Mouse (Mus musculus): ENCODE measurements around the gene Pmpcb. TPM values are rescaled to one million over a fixed set of nuclear protein-coding genes. Genes with fewer than 3 reads are reported as not detected.

Pmpcb gene
- total RNA-seq, 2 experiments from 2014 or later, result 68.0 to 71.4 TPM

DNA sequence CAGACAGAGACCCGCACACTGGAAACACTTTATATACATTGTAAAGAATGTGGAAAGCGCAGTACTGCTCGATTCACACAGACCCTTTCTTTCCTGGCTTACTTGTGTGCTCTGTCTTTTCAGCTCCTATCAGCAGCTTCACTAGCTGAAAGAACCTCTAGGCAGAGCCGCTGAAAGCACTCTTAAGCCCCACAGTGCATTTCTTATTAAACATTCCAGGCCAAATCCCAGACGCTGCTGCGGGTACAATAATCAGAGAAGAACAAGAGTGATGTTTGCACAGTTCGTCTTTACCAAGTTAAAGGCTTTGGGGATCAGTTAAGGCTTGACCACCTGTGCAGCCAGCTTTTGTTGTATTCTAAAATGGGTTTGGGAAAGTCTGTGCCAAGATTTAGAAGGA is 12.1 kb upstream of the Pmpcb start:
- intact Hi-C loops (cut with DNase I), result no loop called here
- peak in 1 of 2 experiments; percentile 9 for DNase-seq (ENCODE audit: low spot score in 2 of 2)

GRCm38 (mm10) chr5:21729107-21729506 is 7.8 kb upstream of the Pmpcb start:
- DNase-seq (ENCODE audit: low spot score in 2 of 2), result no peak
- intact Hi-C loops (cut with DNase I), result no loop called here

DNA sequence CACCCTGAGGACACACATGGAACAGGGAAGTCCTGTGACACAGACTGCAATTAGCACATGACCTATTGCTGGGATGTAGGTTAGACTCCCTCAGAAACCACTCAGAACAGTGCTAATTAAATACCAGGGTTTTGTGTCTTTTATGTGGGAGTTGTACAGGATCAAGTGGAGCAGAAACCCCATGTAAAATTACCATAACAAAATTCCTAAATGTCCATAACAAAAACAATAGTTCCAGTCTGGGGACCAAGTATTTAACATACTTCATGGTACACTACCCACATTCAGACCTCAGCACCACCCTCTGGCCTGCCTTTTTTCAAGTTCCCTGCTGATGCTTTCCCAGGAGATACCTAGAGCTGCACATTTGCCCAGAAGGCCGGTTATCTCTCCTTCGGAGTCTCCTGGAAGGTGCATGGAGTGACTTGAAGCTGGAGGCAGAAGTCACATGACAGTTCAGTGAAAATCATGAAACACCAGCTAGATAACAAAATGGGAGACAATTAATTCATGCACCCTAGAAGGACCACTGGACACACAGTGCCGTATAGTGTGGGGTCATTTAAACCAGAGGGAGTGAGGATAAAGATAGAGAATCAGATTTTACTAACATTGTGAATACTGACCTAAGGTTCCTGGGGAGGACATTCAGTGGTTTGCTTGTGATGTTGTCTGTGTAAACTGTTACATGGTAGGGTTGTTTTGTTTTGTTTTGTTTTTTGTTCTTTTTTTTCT is 4.6 kb upstream of the Pmpcb start:
- intact Hi-C loops (cut with DNase I), result loop anchor here (2.0 to 10.0 kb wide), 3 partner anchors 32 to 468 kb away; partner anchors contain the start of gene Napepld
- peak in 1 of 2 experiments; percentile 19 for DNase-seq (ENCODE audit: low spot score in 2 of 2)

GRCm38 (mm10) chr5:21732930-21733329 is 4.0 kb upstream of the Pmpcb start:
- intact Hi-C loops (cut with DNase I), result loop anchor here (2.0 to 10.0 kb wide), 3 partner anchors 32 to 468 kb away; partner anchors contain the start of gene Napepld
- DNase-seq (ENCODE audit: low spot score in 2 of 2), result peak; percentile 82 to 97

DNA sequence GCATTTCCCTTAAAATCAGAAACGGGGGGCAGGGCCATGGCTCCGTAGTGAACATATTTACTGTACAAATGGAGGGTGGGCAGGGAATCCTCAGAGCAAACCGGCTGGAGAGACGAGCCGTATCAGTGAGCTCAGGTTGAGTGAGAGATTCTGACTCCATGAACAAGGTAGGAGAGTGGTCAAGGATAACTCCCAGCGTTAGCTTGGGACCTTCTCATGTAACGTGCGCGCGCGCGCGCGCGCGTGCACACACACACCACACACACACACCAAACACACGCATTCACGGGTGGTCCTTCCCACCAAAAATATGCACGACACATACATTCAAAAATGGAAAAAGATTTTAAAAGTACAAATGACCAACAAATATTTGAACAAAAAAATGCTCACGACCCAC is 1.8 kb upstream of the Pmpcb start:
- intact Hi-C loops (cut with DNase I), result loop anchor here (5.0 to 10.0 kb wide), 4 partner anchors 52 to 782 kb away; partner anchors contain the start of genes Dnajc2 and Psmc2

DNA sequence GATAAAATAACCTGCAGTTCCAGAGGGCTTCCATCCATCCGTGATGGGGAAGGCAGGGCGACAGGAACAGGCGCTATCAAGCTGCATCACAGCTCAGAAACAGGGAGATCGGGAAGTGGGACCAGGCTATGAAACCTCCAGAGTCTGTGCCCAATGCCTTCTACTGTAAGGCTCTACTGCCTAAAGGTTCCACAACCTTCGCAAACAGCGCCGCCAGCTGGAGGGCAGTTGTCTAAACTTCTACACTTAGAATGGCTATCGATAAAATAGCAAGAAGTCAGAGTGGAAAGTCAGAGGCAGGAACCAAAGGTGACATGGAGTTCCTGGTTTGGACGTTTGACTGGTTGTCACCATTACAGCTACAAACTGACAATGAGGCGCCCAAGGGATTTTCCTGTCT is 1.4 kb upstream of the Pmpcb start:
- intact Hi-C loops (cut with DNase I), result loop anchor here (5.0 to 10.0 kb wide), 4 partner anchors 52 to 782 kb away; partner anchors contain the start of genes Dnajc2 and Psmc2

More for the DNA sequence above, 1.8 kb upstream of the Pmpcb start:
- DNase-seq (ENCODE audit: low spot score in 2 of 2), result no peak

DNA sequence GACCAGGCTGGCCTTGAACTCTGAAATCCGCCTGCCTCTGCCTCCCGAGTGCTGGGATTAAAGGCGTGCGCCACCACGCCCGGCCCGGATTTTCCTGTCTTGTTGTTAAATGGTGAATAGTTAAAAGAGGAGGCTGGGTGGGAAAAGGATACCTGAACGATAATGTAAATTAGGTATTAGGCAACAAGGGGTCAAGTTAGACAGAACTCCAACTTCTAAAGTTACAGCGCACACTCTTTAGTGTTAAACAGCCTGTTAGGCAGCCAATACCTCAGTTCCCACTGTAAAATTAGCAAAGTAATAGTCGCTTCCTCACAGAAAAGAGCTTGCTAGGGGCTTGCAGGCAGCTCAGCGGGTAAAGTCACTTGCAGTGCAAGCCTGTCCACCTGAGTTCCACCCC is 895 bp upstream of the Pmpcb start:
- intact Hi-C loops (cut with DNase I), result loop anchor here (5.0 to 10.0 kb wide), 4 partner anchors 51 to 781 kb away; partner anchors contain the start of genes Dnajc2 and Psmc2
- DNase-seq (ENCODE audit: low spot score in 2 of 2), result no peak

More for the DNA sequence above, 1.4 kb upstream of the Pmpcb start:
- peak; percentile 40 to 63 for DNase-seq (ENCODE audit: low spot score in 2 of 2)

GRCm38 (mm10) chr5:21737620-21738019 is 679 bp downstream of the Pmpcb start:
- intact Hi-C loops (cut with DNase I), result loop anchor here (1.0 to 10.0 kb wide), 5 partner anchors 50 to 780 kb away; partner anchors contain the start of genes Dnajc2 and Psmc2
- no peak for DNase-seq (ENCODE audit: low spot score in 2 of 2)

GRCm38 (mm10) chr5:21739120-21739519 is 2.2 kb downstream of the Pmpcb start:
- intact Hi-C loops (cut with DNase I), result loop anchor here (5.0 to 10.0 kb wide), 4 partner anchors 48 to 778 kb away; partner anchors contain the start of genes Dnajc2 and Psmc2

DNA sequence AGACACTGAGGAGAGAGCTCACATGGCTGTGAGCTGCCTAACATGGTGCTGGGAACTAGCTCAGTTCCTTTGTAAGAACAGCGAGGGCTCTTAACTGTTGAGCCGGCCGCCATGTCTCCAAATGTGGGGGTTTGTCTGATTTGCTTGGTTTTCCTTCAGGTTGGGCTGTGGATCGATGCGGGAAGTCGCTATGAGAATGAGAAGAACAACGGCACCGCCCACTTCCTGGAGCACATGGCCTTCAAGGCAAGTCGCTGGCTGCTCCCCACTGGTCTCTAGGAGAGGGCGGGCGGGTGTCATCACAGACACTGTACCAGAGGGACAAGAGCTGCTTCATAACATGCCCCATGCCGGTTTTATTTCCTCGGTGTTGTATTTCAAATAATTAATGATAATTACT is 2.9 kb downstream of the Pmpcb start:
- intact Hi-C loops (cut with DNase I), result loop anchor here (5.0 to 10.0 kb wide), 4 partner anchors 47 to 777 kb away; partner anchors contain the start of genes Dnajc2 and Psmc2

More at GRCm38 (mm10) chr5:21739120-21739519, 2.2 kb downstream of the Pmpcb start:
- no peak for DNase-seq (ENCODE audit: low spot score in 2 of 2)

DNA sequence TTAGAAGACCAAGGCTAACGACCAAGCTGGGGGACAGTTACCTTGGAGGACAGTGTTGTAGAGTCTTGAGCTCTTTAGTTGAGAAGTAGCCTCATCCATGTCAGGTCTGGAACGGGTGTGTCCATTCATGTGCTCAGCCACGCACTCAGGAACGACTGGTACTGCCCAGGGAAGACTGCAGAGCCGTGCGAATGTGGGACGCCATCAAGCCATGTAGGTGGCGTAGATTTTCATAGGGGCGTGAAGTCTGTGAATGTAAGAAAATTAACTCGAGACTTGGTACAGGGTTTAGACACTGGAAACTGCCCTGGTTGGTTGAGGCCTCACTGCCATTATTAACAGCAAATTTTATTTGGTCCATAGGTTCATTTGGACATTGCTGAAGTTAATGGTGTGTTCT is 6.7 kb downstream of the Pmpcb start:
- DNase-seq (ENCODE audit: low spot score in 2 of 2), result no peak
- intact Hi-C loops (cut with DNase I), result no loop called here

More for the DNA sequence above, 2.9 kb downstream of the Pmpcb start:
- DNase-seq (ENCODE audit: low spot score in 2 of 2), result no peak

DNA sequence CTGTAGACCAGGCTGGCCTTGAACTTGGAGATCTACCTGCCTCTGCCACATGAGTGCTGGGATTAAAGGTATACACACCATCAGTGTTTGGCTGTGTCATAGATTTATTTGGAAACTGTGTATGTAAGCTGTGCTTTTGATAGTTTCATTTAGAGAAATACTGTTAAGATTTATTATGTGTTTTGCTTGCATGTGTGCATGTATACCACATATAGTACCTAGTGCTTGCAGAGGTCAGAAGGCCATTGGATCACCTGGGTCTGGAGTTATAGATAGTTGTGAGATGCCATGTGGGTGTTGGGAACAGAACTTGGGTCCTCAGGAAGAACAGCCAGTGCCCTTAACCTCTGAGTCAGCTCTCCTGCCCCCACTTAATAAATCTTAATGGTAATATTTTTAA is 7.7 kb downstream of the Pmpcb start:
- no peak for DNase-seq (ENCODE audit: low spot score in 2 of 2)
- intact Hi-C loops (cut with DNase I), result no loop called here

DNA sequence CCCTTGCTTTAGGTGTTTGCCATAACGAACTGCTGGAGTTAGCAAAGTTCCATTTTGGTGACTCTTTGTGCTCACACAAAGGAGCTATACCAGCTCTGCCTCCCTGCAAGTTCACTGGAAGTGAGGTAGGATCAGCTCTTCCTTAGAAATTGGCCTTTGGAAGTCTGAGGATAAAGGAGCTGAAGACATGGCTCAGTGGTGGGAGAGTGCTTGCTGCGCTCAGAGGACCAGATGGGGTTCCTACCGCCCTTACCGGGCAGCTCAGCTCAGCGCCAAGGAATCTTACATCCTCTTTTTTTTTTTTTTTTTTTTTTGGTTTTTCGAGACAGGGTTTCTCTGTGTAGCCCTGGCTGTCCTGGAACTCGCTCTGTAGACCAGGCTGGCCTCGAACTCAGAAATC is 9.0 kb downstream of the Pmpcb start:
- no peak for DNase-seq (ENCODE audit: low spot score in 2 of 2)
- intact Hi-C loops (cut with DNase I), result no loop called here

- intact Hi-C loops (cut with DNase I), result no loop called here
- DNase-seq (ENCODE audit: low spot score in 2 of 2), result no peak
Measured at GRCm38 (mm10) chr5:21768506-21768905, 31.6 kb downstream of the Pmpcb start.

GRCm38 (mm10) chr5:21769841-21770240 is 32.9 kb downstream of the Pmpcb start:
- DNase-seq (ENCODE audit: low spot score in 2 of 2), result peak in 1 of 2 experiments; percentile 18
- intact Hi-C loops (cut with DNase I), result no loop called here

- intact Hi-C loops (cut with DNase I), result no loop called here
- no peak for DNase-seq (ENCODE audit: low spot score in 2 of 2)
Measured at GRCm38 (mm10) chr5:21776491-21776890, 39.5 kb downstream of the Pmpcb start.

GRCm38 (mm10) chr5:21784161-21785052 is 47.5 kb downstream of the Pmpcb start:
- no peak for DNase-seq (ENCODE audit: low spot score in 2 of 2)
- intact Hi-C loops (cut with DNase I), result loop anchor here (5.0 kb wide), 2 partner anchors 47 to 733 kb away; partner anchors contain the start of gene Pmpcb

GRCm38 (mm10) chr5:21785053-21785452 is 48.1 kb downstream of the Pmpcb start, which contains the start of the genes Dnajc2 and Psmc2:
Gene Dnajc2 (minus strand): TSS chr5:21785251.
Gene Psmc2 (plus strand): TSS chr5:21785283.
- peak; percentile 89 to 95 for DNase-seq (ENCODE audit: low spot score in 2 of 2)
- intact Hi-C loops (cut with DNase I), result loop anchor here (5.0 kb wide), 2 partner anchors 48 to 732 kb away; partner anchors contain the start of gene Pmpcb

GRCm38 (mm10) chr5:21785776-21786175 is 48.8 kb downstream of the Pmpcb start:
- intact Hi-C loops (cut with DNase I), result loop anchor here (5.0 kb wide), 2 partner anchors 48 to 732 kb away; partner anchors contain the start of gene Pmpcb
- DNase-seq (ENCODE audit: low spot score in 2 of 2), result no peak

All from left cerebral cortex, postnatal 25 days (tissue).